Mouse (Mus musculus) brain, embryonic 14.5 days (tissue): ENCODE data around the gene Thsd7a. TPM values are rescaled to one million over a fixed set of nuclear protein-coding genes. Genes with fewer than 3 reads are reported as not detected.

Experiments
- DNase-seq: peaks from one replicate; pipeline ENCODE4 v3.0.0-alpha.2; 2011; ENCODE audit warnings: low read depth
- CTCF ChIP-seq: fragments of 200-500 bp; IDR thresholded peaks from 2 replicates; pipeline ENCODE4 v1.5.1; 2012; ENCODE audit warnings: inconsistent platforms, mild to moderate bottlenecking, moderate library complexity, borderline replicate concordance; ENCODE audit not compliant: insufficient read depth, insufficient read length; ENCODE audit errors: extremely low read depth
- POLR2A ChIP-seq: fragments of 200-500 bp; IDR thresholded peaks from 2 replicates; pipeline ENCODE4 v1.6.1; 2012; ENCODE audit warnings: mild to moderate bottlenecking, inconsistent platforms, borderline replicate concordance; ENCODE audit not compliant: poor library complexity, insufficient read depth, insufficient read length, severe bottlenecking; ENCODE audit errors: extremely low read depth
- polyA plus RNA-seq: library from polyadenylated mRNA; depleted of rRNA; stranded (reverse); fragments of >200 nt; gene quantifications from 2 replicates; pipeline ENCODE4 v1.2.3, GENCODE M21; 2012

The Thsd7a gene
- polyA plus RNA-seq, 1 experiment, result 25.8 TPM

GRCm38 (mm10) chr6:12419070-12419469 is 330.1 kb downstream of the Thsd7a start:
- no peak for DNase-seq

GRCm38 (mm10) chr6:12416976-12417375 is 332.2 kb downstream of the Thsd7a start:
- TF ChIP-seq POLR2A, result no peak
- no peak for DNase-seq

More at GRCm38 (mm10) chr6:12419070-12419469, 330.1 kb downstream of the Thsd7a start:
- TF ChIP-seq POLR2A, result no peak
- TF ChIP-seq CTCF, result peak; percentile 6; the same call in 1 of the 2 replicates

DNA sequence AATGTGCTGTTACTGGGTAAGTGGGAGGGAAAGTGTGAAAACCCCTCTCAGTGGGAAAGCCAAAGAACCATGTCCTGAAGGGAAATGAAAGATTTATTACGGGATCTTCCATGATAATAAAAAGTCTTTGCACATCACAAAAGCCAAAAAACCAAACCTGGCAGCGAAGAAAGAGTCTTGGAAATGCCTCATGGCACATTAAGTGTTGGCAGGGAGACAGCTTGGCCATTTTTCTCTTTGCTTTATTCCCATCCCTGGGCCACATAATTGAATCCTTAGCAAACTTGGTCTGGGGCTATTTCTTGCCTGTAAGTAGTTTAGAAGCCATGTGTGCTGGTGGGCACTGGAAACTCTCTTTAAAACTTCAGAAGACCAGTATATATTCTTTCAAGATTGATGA is 344.8 kb downstream of the Thsd7a start:
- DNase-seq, result peak; percentile 56
- TF ChIP-seq CTCF (no peak), POLR2A (no peak)

DNA sequence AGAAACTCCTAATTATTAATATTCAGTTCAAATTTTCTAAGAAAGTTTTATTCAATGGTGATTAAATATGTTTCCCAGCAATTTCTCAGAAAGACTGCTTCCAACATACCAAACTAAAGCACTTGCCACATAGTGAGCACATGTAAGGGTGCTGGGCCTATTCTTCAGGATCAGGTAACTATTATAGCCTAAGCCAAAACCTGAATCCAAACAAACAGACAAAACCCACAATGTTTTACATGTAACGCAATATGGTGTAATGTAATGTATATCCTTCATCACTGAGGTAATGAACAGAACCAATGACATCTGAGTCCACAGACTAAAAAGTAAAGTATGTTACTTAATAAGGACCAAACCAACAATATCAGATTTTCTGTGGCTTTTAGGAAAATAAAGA is 346.2 kb downstream of the Thsd7a start:
- TF ChIP-seq POLR2A, result no peak
- TF ChIP-seq CTCF, result no peak
- DNase-seq, result no peak

DNA sequence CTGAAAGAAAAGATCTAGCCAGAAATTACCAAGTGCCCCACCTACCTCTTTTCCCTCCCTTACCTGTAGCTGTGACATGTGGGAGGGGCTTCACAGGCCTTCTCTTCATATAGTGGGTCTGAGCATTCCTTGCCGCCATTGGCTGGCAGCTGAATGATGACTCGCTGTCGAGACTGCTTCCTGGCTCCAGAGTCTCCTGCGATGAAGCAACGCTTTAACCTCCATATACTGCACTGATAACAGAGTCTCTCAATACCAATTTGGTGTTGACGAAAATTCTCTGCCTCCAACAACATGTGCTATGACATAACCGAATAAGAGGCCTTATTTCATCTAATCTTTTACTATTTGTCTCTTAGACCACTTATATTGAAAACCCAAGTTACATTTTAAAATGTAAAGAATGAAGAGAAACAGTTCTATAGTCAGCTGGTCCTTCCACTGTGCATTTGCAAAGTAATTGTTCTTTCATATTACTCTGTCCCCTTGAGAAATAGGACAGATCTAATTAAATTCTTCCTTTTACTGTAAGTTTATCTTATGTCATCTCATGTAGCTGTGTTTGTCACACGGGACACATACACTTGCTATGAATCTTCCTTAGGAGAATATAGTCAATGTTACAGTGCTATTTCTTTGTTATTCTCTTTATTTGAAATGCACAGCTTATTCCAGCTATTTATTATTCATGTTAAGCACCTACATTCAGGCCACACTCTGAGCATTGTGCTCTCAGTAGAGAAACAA is 351.3 kb downstream of the Thsd7a start:
- DNase-seq, result no peak
- TF ChIP-seq POLR2A (no peak), CTCF (no peak)

- no peak for DNase-seq
- TF ChIP-seq POLR2A (no peak), CTCF (no peak)
Observed at GRCm38 (mm10) chr6:12393574-12394380, 355.4 kb downstream of the Thsd7a start.

DNA sequence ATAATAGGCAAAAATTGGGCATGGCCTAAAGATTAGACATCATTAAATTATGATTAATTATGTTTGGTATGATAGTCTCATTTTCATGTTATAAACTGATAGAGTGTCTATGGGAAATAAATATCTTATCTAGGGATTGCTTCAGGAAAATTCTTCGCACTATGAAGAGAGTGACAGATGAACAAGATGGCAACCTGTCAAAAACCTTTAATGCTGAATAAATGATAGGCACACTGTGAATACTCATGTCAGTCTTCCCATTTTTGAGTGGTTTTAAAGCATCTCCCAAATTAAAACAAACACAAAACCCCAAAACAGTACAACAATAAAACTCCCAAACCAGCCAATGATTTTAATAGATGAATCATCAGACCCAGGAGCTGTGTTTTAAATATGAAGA is 362.5 kb downstream of the Thsd7a start:
- no peak for TF ChIP-seq CTCF
- no peak for TF ChIP-seq POLR2A
- DNase-seq, result peak; percentile 60

DNA sequence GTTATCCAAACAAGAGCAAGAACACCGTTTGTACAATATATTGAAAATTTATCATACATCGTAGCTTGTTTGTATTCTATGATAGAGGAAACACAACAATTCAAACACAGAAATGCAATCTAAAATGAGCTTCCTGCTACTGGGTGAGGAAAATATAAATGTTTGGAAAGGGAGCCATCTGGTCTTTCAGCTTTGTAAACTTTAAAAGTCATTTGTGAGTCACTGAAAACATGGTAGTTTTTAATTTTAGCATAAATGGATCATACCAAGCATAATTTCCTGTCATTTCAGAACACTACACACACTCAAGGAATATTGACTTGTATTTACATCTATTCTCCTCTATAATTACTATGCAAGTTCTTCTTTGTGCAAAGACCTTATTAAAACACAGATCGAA is 363.6 kb downstream of the Thsd7a start:
- TF ChIP-seq POLR2A (no peak), CTCF (no peak)
- DNase-seq, result peak; percentile 26

DNA sequence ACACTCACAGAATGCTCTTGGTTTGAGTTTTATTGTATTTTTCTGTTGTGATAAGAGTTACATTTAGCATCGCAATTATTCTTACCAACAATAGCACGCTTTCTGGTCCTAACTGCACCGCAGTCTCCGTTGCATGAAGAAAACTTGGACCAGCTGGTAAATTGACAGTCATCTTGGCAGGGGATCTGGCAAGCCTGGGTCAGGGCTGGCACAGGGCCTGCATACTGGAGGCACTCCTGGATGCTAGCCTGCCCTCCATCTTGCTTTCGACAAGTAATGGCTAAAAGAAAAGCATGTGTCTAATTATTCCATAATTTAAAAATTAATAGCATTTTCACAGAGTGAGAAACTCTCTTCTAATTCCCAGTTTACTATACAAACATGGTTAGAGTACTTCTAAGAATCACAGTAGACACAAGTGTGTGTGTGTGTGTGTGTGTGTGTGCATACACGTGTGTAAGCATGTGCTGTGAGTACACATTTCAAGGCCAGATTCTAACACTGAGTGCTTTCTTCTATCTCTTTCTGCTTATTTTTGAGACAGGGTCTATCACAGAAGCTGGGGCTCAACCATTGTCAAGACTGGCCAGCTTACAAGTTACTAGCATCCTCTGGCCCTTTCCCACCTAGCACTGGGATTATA is 368.0 kb downstream of the Thsd7a start:
- no peak for TF ChIP-seq POLR2A
- no peak for TF ChIP-seq CTCF

DNA sequence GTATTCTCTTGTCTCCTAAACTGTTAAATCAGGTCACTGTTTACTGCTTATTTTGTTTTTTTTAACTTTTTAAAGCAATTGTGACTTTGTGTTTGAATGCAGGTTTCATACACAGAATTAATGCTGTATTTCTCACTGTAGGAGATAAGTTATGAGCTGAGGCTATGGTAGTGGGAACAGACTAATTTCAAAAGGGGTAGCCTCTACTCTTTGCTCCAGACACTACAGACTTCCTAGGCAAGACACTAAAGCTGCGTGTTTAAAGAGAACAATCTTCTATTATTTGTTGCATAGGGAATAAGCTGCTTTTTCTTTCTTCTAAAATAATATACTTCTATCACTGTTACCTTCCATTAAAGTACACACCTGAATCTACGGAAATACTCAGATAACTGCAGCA is 368.5 kb downstream of the Thsd7a start:
- DNase-seq, result no peak
- TF ChIP-seq CTCF (no peak), POLR2A (no peak)

More for the DNA sequence above, 368.0 kb downstream of the Thsd7a start:
- DNase-seq, result peak; percentile 94

DNA sequence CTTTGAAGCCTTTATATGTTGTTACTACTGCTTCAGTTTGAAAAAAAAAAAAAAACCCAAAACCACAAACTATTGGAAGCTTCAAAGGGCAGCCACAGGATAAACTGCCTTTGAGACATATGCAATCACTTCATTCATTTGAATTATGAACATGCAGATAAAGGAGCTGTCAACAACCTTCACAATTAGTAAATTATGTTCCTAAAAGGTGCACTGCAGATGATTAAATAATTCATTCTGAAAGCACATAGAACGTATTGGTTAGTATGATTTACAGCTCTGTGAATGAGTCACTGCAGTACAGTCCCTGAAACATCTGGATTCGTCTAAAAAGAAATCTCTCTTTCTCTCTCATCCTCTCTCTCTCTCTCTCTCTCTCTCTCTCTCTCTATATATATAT is 390.5 kb downstream of the Thsd7a start:
- DNase-seq, result no peak
- no peak for TF ChIP-seq POLR2A
- TF ChIP-seq CTCF, result no peak

- DNase-seq, result no peak
- no peak for TF ChIP-seq CTCF
- no peak for TF ChIP-seq POLR2A
Observed at GRCm38 (mm10) chr6:12353573-12353972, 395.6 kb downstream of the Thsd7a start.

GRCm38 (mm10) chr6:12352165-12352719 is 397.0 kb downstream of the Thsd7a start:
- DNase-seq, result peak; percentile 82
- no peak for TF ChIP-seq POLR2A
- TF ChIP-seq CTCF, result no peak
